Mouse (Mus musculus) heart, postnatal 0 days (tissue): ENCODE data around the gene Fgb.

ENCODE experiments used
- CTCF ChIP-seq: IDR thresholded peaks from 2 replicates; pipeline ENCODE4 v1.5.1; 2016; ENCODE audit warnings: antibody characterized with exemption, control low read depth, low read depth
- EP300 ChIP-seq: IDR thresholded peaks from 2 replicates; pipeline ENCODE4 v1.6.1; 2016; ENCODE audit warnings: antibody characterized with exemption, low read depth

GRCm38 (mm10) chr3:82991963-82992362 lies 57.7 kb downstream of the Fgb start:
- TF ChIP-seq CTCF (no peak), EP300 (no peak)
